ENCODE assay signal across 8 mouse cellular contexts in the genomic region with DNA sequence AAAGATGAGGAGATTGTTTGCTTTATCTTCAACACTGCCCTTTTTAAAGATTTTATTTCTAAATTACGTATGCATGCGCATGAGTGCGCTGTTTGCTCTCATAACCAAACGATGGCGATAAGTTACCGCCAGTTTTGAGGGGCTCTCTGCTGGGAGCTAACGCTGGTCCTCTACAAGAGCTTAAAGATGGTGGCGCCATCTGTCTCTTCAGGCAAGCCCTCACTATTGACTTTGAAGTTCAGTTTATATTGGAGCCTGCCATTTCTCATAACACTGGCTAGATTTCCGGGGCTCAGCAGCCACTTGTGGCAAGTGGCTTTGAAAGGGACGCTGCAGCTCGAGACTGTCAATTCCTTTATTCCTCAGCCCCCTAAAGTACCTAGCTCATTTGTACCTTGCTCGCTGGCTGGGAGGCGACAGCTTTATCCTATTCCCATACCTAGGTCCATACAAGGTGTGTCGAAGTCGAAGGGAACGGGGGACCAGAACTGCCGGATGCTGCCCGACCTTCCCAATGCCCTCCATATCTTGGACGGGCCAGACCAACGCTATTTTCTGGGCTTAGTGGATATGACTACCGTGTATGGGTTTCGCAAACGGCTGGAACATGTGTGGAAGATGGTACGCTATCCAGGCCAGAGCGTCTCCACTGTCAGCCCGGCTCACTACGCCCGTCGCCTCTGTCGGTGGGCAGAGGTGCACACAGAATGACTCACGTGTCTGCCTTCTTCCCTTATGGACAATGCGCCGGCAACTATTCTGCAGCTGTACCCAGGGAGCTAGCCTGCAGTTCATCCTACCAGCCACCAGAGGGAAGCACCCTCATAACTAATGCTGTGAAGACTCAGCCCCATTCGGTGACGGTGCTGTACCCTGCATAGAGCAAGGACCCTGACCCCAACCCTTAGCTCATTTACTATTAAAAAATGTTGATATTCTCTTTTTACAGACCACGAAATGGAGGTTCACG. TPM values are rescaled to one million over a fixed set of nuclear protein-coding genes. Genes with fewer than 3 reads are reported as not detected.
A peak's percentile ranks its signal among the peaks of the same experiment; 100 is the strongest.
DNase-seq lines count a peak whose midpoint lies in the region; ATAC-seq and TF ChIP-seq lines count a peak whose summit lies in the region.

No protein-coding gene starts in this region.

- ATAC-seq in embryonic facial prominence, embryonic 14.5 days (ENCODE audit: low read depth), result peak; percentile 77
- peak; percentile 57 for ATAC-seq in limb, embryonic 13.5 days (ENCODE audit: low FRiP score, low read depth)
- ATAC-seq in midbrain, embryonic 14.5 days (ENCODE audit: low FRiP score, low TSS enrichment), result peak; percentile 81

- peaks cover 11% of the 10 kb centered on the region for H3K79me3 ChIP-seq in C2C12 (ENCODE audit: low read depth)

- WGBS in bone marrow, adult 2 months, result 11% methylated on average over 37 of the region's 37 CpGs
- WGBS in embryonic facial prominence, embryonic 14.5 days, result 14% methylated on average over 37 of the region's 37 CpGs
- whole genome bisulfite sequencing in kidney, adult 2 months, result 15% methylated on average over 37 of the region's 37 CpGs
- WGBS in limb, embryonic 13.5 days, result 15% methylated on average over 37 of the region's 37 CpGs
- 13% methylated on average over 37 of the region's 37 CpGs for WGBS in midbrain, embryonic 14.5 days
- WGBS in spleen, adult 2 months, result 12% methylated on average over 37 of the region's 37 CpGs

- TF ChIP-seq POLR2A in bone marrow, adult 2 months (IDR thresholded peaks at IDR 0.05; ENCODE audit: borderline replicate concordance, control insufficient read depth, low read depth, low read length), result peak; percentile 31; the same call in 1 of the 2 replicates
- no peak for TF ChIP-seq POLR2A in kidney, adult 2 months (IDR thresholded peaks at IDR 0.05; ENCODE audit: low read depth, low read length)
- no peak for TF ChIP-seq POLR2A in spleen, adult 2 months (IDR thresholded peaks at IDR 0.05; ENCODE audit: low read depth, low read length)

- H3ac ChIP-seq in C2C12 (ENCODE audit: control insufficient read depth, insufficient read length, low read depth), result peak overlapping the region; percentile 8

- no peaks in the 10 kb centered on the region for H3K36me3 ChIP-seq in C2C12 (ENCODE audit: control insufficient read depth, insufficient read depth)
- no peaks in the 10 kb centered on the region for H3K36me3 ChIP-seq in embryonic facial prominence, embryonic 14.5 days (ENCODE audit: control insufficient read depth, insufficient read depth, low read length)
- no peaks in the 10 kb centered on the region for H3K36me3 ChIP-seq in kidney, adult 2 months (ENCODE audit: control insufficient read depth, insufficient read depth, low read length)
- no peaks in the 10 kb centered on the region for H3K36me3 ChIP-seq in limb, embryonic 13.5 days
- no peaks in the 10 kb centered on the region for H3K36me3 ChIP-seq in midbrain, embryonic 14.5 days (ENCODE audit: control insufficient read depth, insufficient read depth, low read length)
- no peaks in the 10 kb centered on the region for H3K36me3 ChIP-seq in spleen, adult 2 months (ENCODE audit: control insufficient read depth, insufficient read depth, low read length)

- H3K4me3 ChIP-seq in C2C12 (ENCODE audit: insufficient read depth, poor library complexity, severe bottlenecking), result no peak overlapping the region
- no peak overlapping the region for H3K4me3 ChIP-seq in bone marrow, adult 2 months (replicated peaks; ENCODE audit: control insufficient read depth, low read depth, low read length)
- H3K4me3 ChIP-seq in embryonic facial prominence, embryonic 14.5 days (ENCODE audit: low read depth, low read length), result peak overlapping the region; percentile 22
- no peak overlapping the region for H3K4me3 ChIP-seq in kidney, adult 2 months (ENCODE audit: insufficient read depth, low read depth, low read length)
- H3K4me3 ChIP-seq in limb, embryonic 13.5 days, result peak overlapping the region; percentile 33
- peak overlapping the region; percentile 20; the same call in 1 of the 2 replicates for H3K4me3 ChIP-seq in midbrain, embryonic 14.5 days (replicated peaks; ENCODE audit: low read depth, low read length)
- peak overlapping the region; percentile 29; the same call in 1 of the 2 replicates for H3K4me3 ChIP-seq in spleen, adult 2 months (ENCODE audit: extremely low read depth, insufficient read depth, insufficient read length)

- DNase-seq in embryonic facial prominence, embryonic 14.5 days (ENCODE audit: low spot score), result peak; percentile 85
- peak; percentile 87 for DNase-seq in heart, adult 8-10 months (ENCODE audit: low spot score)
- peak; percentile 88 for DNase-seq in kidney, adult 2 months
- DNase-seq in midbrain, embryonic 14.5 days, result peak; percentile 93
- DNase-seq in spleen, adult 2 months (ENCODE audit: low read depth in 1 of 2, low spot score in 2 of 2), result peak; percentile 63 to 74

- no peaks in the 10 kb centered on the region; the same call in 1 of the 2 replicates for H3K4me1 ChIP-seq in bone marrow, adult 2 months (ENCODE audit: control insufficient read depth, insufficient read depth, low read length)
- 0 out of 2 replicates have a peak, but pooled peaks cover 4% of the 10 kb centered on the region for H3K4me1 ChIP-seq in embryonic facial prominence, embryonic 14.5 days (ENCODE audit: control insufficient read depth, insufficient read depth, low read length)
- no peaks in the 10 kb centered on the region for H3K4me1 ChIP-seq in kidney, adult 2 months (ENCODE audit: control insufficient read depth, insufficient read depth, low read length)
- peaks cover 15% of the 10 kb centered on the region for H3K4me1 ChIP-seq in limb, embryonic 13.5 days
- peaks cover 18% of the 10 kb centered on the region for H3K4me1 ChIP-seq in midbrain, embryonic 14.5 days (ENCODE audit: control insufficient read depth, insufficient read depth, low read length)
- H3K4me1 ChIP-seq in spleen, adult 2 months (ENCODE audit: control insufficient read depth, insufficient read depth, insufficient read length), result peaks cover 5% of the 10 kb centered on the region; the same call in 1 of the 2 replicates

- peak overlapping the region; percentile 38; the same call in 1 of the 2 replicates for H3K9ac ChIP-seq in embryonic facial prominence, embryonic 14.5 days (ENCODE audit: low read depth, low read length)
- 0 out of 2 replicates have a peak overlapping the region, but pooled peaks have one; percentile 53 for H3K9ac ChIP-seq in limb, embryonic 13.5 days
- H3K9ac ChIP-seq in midbrain, embryonic 14.5 days (replicated peaks; ENCODE audit: low read length), result peak overlapping the region; percentile 9; the same call in 1 of the 2 replicates

- no peaks in the 10 kb centered on the region for H3K9me3 ChIP-seq in embryonic facial prominence, embryonic 14.5 days (ENCODE audit: control insufficient read depth, low read length)
- H3K9me3 ChIP-seq in limb, embryonic 13.5 days, result no peaks in the 10 kb centered on the region
- H3K9me3 ChIP-seq in midbrain, embryonic 14.5 days (ENCODE audit: control insufficient read depth, low read length), result no peaks in the 10 kb centered on the region

- no peaks in the 10 kb centered on the region for H3K27me3 ChIP-seq in C2C12 (ENCODE audit: control insufficient read depth, insufficient read depth, insufficient read length)
- peaks cover 11% of the 10 kb centered on the region; the same call in 1 of the 2 replicates for H3K27me3 ChIP-seq in embryonic facial prominence, embryonic 14.5 days (replicated peaks; ENCODE audit: control insufficient read depth, insufficient read depth, low read length)
- H3K27me3 ChIP-seq in kidney, adult 2 months (replicated peaks; ENCODE audit: control insufficient read depth, insufficient read depth, low read length), result no peaks in the 10 kb centered on the region
- H3K27me3 ChIP-seq in limb, embryonic 13.5 days, result peaks cover 38% of the 10 kb centered on the region
- peaks cover 2% of the 10 kb centered on the region; the same call in 1 of the 2 replicates for H3K27me3 ChIP-seq in midbrain, embryonic 14.5 days (ENCODE audit: control insufficient read depth, insufficient read depth, low read length)
- peaks cover 1% of the 10 kb centered on the region; the same call in 1 of the 2 replicates for H3K27me3 ChIP-seq in spleen, adult 2 months (ENCODE audit: control insufficient read depth, insufficient read depth, low read length)

- peak overlapping the region; percentile 55 for H3K4me2 ChIP-seq in embryonic facial prominence, embryonic 14.5 days (ENCODE audit: low read depth, low read length)
- peak overlapping the region; percentile 65 for H3K4me2 ChIP-seq in limb, embryonic 13.5 days (replicated peaks)
- peak overlapping the region; percentile 49 for H3K4me2 ChIP-seq in midbrain, embryonic 14.5 days (ENCODE audit: low read length)

- TF ChIP-seq CTCF in C2C12 (IDR thresholded peaks at IDR 0.05; ENCODE audit: control insufficient read depth, insufficient read depth, insufficient read length), result peak; percentile 84
- peak; percentile 96 for TF ChIP-seq CTCF in bone marrow, adult 2 months (IDR thresholded peaks at IDR 0.05; ENCODE audit: control insufficient read depth, insufficient read depth, low read length)
- TF ChIP-seq CTCF in kidney, adult 2 months (conservative IDR thresholded peaks at IDR 0.05; ENCODE audit: insufficient read depth, insufficient read length, low read depth, low read length), result peak; percentile 99
- TF ChIP-seq CTCF in spleen, adult 2 months (IDR thresholded peaks at IDR 0.05; ENCODE audit: extremely low read depth, insufficient read depth, insufficient read length, insufficient replicate concordance), result peak; percentile 90; the same call in 1 of the 2 replicates

- H3K79me2 ChIP-seq in C2C12 (ENCODE audit: control insufficient read depth, insufficient read depth), result peaks cover 11% of the 10 kb centered on the region

- no peak overlapping the region for H3K27ac ChIP-seq in bone marrow, adult 2 months (ENCODE audit: control insufficient read depth, insufficient read depth, low read depth, low read length, poor library complexity)
- H3K27ac ChIP-seq in embryonic facial prominence, embryonic 14.5 days (replicated peaks; ENCODE audit: low read depth, low read length), result no peak overlapping the region
- H3K27ac ChIP-seq in kidney, adult 2 months (ENCODE audit: insufficient read depth, low read depth, low read length), result no peak overlapping the region
- H3K27ac ChIP-seq in limb, embryonic 13.5 days, result no peak overlapping the region
- peak overlapping the region; percentile 4; the same call in 1 of the 2 replicates for H3K27ac ChIP-seq in midbrain, embryonic 14.5 days (replicated peaks; ENCODE audit: low read depth, low read length)
- no peak overlapping the region for H3K27ac ChIP-seq in spleen, adult 2 months (ENCODE audit: insufficient read depth, low read length)

RNA-seq across cellular contexts. Expression of a gene that starts 3.8 kb away (rescaled TPM):
- polyA plus RNA-seq in C2C12 (2012; fragmentation: generic; extraction: Trizol), result 82.3 TPM
- 8.6 and 18.7 TPM in 2 replicates for polyA plus RNA-seq in bone marrow, adult 2 months (2011; ENCODE audit: insufficient read depth, insufficient read length, low replicate concordance, missing spikeins)
- polyA plus RNA-seq in embryonic facial prominence, embryonic 14.5 days (2014; fragmentation: Nextera tagmentation; extraction: Ambion mirVana), result 39.4 and 41.0 TPM in 2 replicates
- 10 to 100 TPM; 15.6 to 23.2 (median 20.7) TPM for total RNA-seq in heart, adult 8-10 months (2022)
- polyA plus RNA-seq in kidney, adult 2 months (2012; rRNA removed), result 7.0 and 7.2 TPM in 2 replicates
- polyA plus RNA-seq in limb, embryonic 13.5 days (2015; fragmentation: Nextera tagmentation; extraction: Ambion mirVana), result 37.2 and 39.5 TPM in 2 replicates
- 20.1 and 24.8 TPM in 2 replicates for polyA plus RNA-seq in midbrain, embryonic 14.5 days (2014; fragmentation: Nextera tagmentation; extraction: Ambion mirVana)
- polyA plus RNA-seq in spleen, adult 2 months (2012; rRNA removed), result 34.2 and 40.4 TPM in 2 replicates

RNA-seq across cellular contexts. Expression of a gene that starts 7.6 kb away (rescaled TPM):
- polyA plus RNA-seq in C2C12 (2012; fragmentation: generic; extraction: Trizol), result 0.04 TPM
- polyA plus RNA-seq in bone marrow, adult 2 months (2011; ENCODE audit: insufficient read depth, insufficient read length, low replicate concordance, missing spikeins), result not detected in 2 replicates
- 0.13 and 0.18 TPM in 2 replicates for polyA plus RNA-seq in embryonic facial prominence, embryonic 14.5 days (2014; fragmentation: Nextera tagmentation; extraction: Ambion mirVana)
- not detected for total RNA-seq in heart, adult 8-10 months (2022)
- polyA plus RNA-seq in kidney, adult 2 months (2012; rRNA removed), result not detected in 2 replicates
- polyA plus RNA-seq in limb, embryonic 13.5 days (2015; fragmentation: Nextera tagmentation; extraction: Ambion mirVana), result 0.19 and 0.23 TPM in 2 replicates
- 0.29 and 1.3 TPM in 2 replicates for polyA plus RNA-seq in midbrain, embryonic 14.5 days (2014; fragmentation: Nextera tagmentation; extraction: Ambion mirVana)
- not detected in 2 replicates for polyA plus RNA-seq in spleen, adult 2 months (2012; rRNA removed)

RNA-seq across cellular contexts. Expression of a gene that starts 8.5 kb away (rescaled TPM):
- 0.05 TPM for polyA plus RNA-seq in C2C12 (2012; fragmentation: generic; extraction: Trizol)
- not detected in 2 replicates for polyA plus RNA-seq in bone marrow, adult 2 months (2011; ENCODE audit: insufficient read depth, insufficient read length, low replicate concordance, missing spikeins)
- polyA plus RNA-seq in embryonic facial prominence, embryonic 14.5 days (2014; fragmentation: Nextera tagmentation; extraction: Ambion mirVana), result 0.38 and 1.1 TPM in 2 replicates
- total RNA-seq in heart, adult 8-10 months (2022), result under 1 TPM in 1 of 4 experiments, not detected in 3; 0.34 TPM
- 0.14 TPM in 1 of 2 replicates, not detected in the other for polyA plus RNA-seq in kidney, adult 2 months (2012; rRNA removed)
- 1.8 and 2.5 TPM in 2 replicates for polyA plus RNA-seq in limb, embryonic 13.5 days (2015; fragmentation: Nextera tagmentation; extraction: Ambion mirVana)
- polyA plus RNA-seq in midbrain, embryonic 14.5 days (2014; fragmentation: Nextera tagmentation; extraction: Ambion mirVana), result 7.1 and 11.5 TPM in 2 replicates
- 0.06 and 0.40 TPM in 2 replicates for polyA plus RNA-seq in spleen, adult 2 months (2012; rRNA removed)

RNA-seq across cellular contexts. Expression of a gene that starts 12.5 kb away (rescaled TPM):
- 73.7 TPM for polyA plus RNA-seq in C2C12 (2012; fragmentation: generic; extraction: Trizol)
- 27.7 and 54.8 TPM in 2 replicates for polyA plus RNA-seq in bone marrow, adult 2 months (2011; ENCODE audit: insufficient read depth, insufficient read length, low replicate concordance, missing spikeins)
- 107 and 110 TPM in 2 replicates for polyA plus RNA-seq in embryonic facial prominence, embryonic 14.5 days (2014; fragmentation: Nextera tagmentation; extraction: Ambion mirVana)
- total RNA-seq in heart, adult 8-10 months (2022), result 10 to 100 TPM; 16.5 to 22.2 (median 18.6) TPM
- polyA plus RNA-seq in kidney, adult 2 months (2012; rRNA removed), result 120 and 138 TPM in 2 replicates
- 111 and 118 TPM in 2 replicates for polyA plus RNA-seq in limb, embryonic 13.5 days (2015; fragmentation: Nextera tagmentation; extraction: Ambion mirVana)
- polyA plus RNA-seq in midbrain, embryonic 14.5 days (2014; fragmentation: Nextera tagmentation; extraction: Ambion mirVana), result 138 and 165 TPM in 2 replicates
- 85.8 and 96.9 TPM in 2 replicates for polyA plus RNA-seq in spleen, adult 2 months (2012; rRNA removed)

RNA-seq across cellular contexts. Expression of a gene that starts 16.4 kb away (rescaled TPM):
- 59.1 TPM for polyA plus RNA-seq in C2C12 (2012; fragmentation: generic; extraction: Trizol)
- polyA plus RNA-seq in bone marrow, adult 2 months (2011; ENCODE audit: insufficient read depth, insufficient read length, low replicate concordance, missing spikeins), result 13.3 and 25.7 TPM in 2 replicates
- 11.1 and 12.1 TPM in 2 replicates for polyA plus RNA-seq in embryonic facial prominence, embryonic 14.5 days (2014; fragmentation: Nextera tagmentation; extraction: Ambion mirVana)
- total RNA-seq in heart, adult 8-10 months (2022), result 100 to 1,000 TPM; 102 to 131 (median 114) TPM
- polyA plus RNA-seq in kidney, adult 2 months (2012; rRNA removed), result 21.1 and 23.6 TPM in 2 replicates
- 29.5 and 29.7 TPM in 2 replicates for polyA plus RNA-seq in limb, embryonic 13.5 days (2015; fragmentation: Nextera tagmentation; extraction: Ambion mirVana)
- 7.6 and 10.2 TPM in 2 replicates for polyA plus RNA-seq in midbrain, embryonic 14.5 days (2014; fragmentation: Nextera tagmentation; extraction: Ambion mirVana)
- polyA plus RNA-seq in spleen, adult 2 months (2012; rRNA removed), result 22.3 and 32.4 TPM in 2 replicates

Comparison
In these comparisons a context has a peak if more than half of its experiments do, and no peak if none do; other contexts are left out.
1. H3K4me3 ChIP-seq: peak in embryonic facial prominence, embryonic 14.5 days (single experiment), limb, embryonic 13.5 days (single experiment), midbrain, embryonic 14.5 days (single experiment) and spleen, adult 2 months (single experiment); none in C2C12 (single experiment), bone marrow, adult 2 months (single experiment) and kidney, adult 2 months (single experiment).
2. Peak in every context shown above with its lines, with median percentiles within 50 percentile points of each other: CTCF ChIP-seq, ATAC-seq, DNase-seq, H3K4me2 ChIP-seq and H3K9ac ChIP-seq.